Mouse (Mus musculus) midbrain, postnatal 0 days (tissue): ENCODE measurements at regions not wholly inside any gene's neighbourhood (a gene's known extent, or its start where the extent isn't known, plus 50 kb on each side); places are given as distances from the start of the nearest gene placed in this dataset.
"Not testable (repeated sequence)": the region's sequence is repeated elsewhere in the genome, so short reads cannot be mapped to it uniquely, and the experiment has no call there.

Experiments
- ATAC-seq: fragments of 200-750 bp; cut with Nextera tagmentation; 2 replicates; pipeline ENCODE4 v1.8.0; 2017; ENCODE audit warnings: moderate number of reproducible peaks, mild to moderate bottlenecking, moderate TSS enrichment, moderate library complexity; ENCODE audit not compliant: low FRiP score
- DNase-seq: peaks from one replicate; pipeline ENCODE4 v3.0.0-alpha.2; 2015; ENCODE audit warnings: low spot score
- H3K27ac ChIP-seq: fragments of 300-500 bp; sonication (generic); 2 replicates; pipeline ENCODE4 v1.5.1; 2014; ENCODE audit warnings: low read depth, mild to moderate bottlenecking, low read length, mixed read lengths
- H3K27me3 ChIP-seq: fragments of 300-500 bp; sonication (generic); 2 replicates; pipeline ENCODE4 v1.6.1; 2014; ENCODE audit warnings: low read length, control low read depth, mixed read lengths; ENCODE audit not compliant: insufficient read depth
- H3K36me3 ChIP-seq: fragments of 300-500 bp; sonication (generic); 2 replicates; pipeline ENCODE4 v1.6.1; 2014; ENCODE audit warnings: low read length, control low read depth, mixed read lengths; ENCODE audit not compliant: insufficient read depth
- H3K4me1 ChIP-seq: fragments of 300-500 bp; sonication (generic); 2 replicates; pipeline ENCODE4 v1.6.1; 2014; ENCODE audit warnings: mild to moderate bottlenecking, control low read depth, antibody characterized with exemption, low read length, mixed read lengths; ENCODE audit not compliant: insufficient read depth
- H3K4me2 ChIP-seq: fragments of 300-500 bp; sonication (generic); 2 replicates; pipeline ENCODE4 v1.6.1; 2014; ENCODE audit warnings: low read depth, mild to moderate bottlenecking, low read length, mixed read lengths; ENCODE audit not compliant: poor library complexity, severe bottlenecking
- H3K4me3 ChIP-seq: fragments of 300-500 bp; sonication (generic); 2 replicates; pipeline ENCODE4 v1.5.1; 2014; ENCODE audit warnings: low read depth, mild to moderate bottlenecking, low read length, moderate library complexity
- H3K9ac ChIP-seq: fragments of 300-500 bp; sonication (generic); replicated peaks from 2 replicates; pipeline ENCODE4 v1.6.1; 2014; ENCODE audit warnings: mild to moderate bottlenecking, low read length, moderate library complexity, mixed read lengths; ENCODE audit not compliant: poor library complexity, severe bottlenecking
- H3K9me3 ChIP-seq: fragments of 300-500 bp; sonication (generic); 2 replicates; pipeline ENCODE4 v1.6.1; 2016; ENCODE audit warnings: low read length, control low read depth
- CTCF ChIP-seq: IDR thresholded peaks from 2 replicates; pipeline ENCODE4 v1.5.1; 2016; ENCODE audit warnings: antibody characterized with exemption, mild to moderate bottlenecking
- WGBS: fragments of 180-500 bp; shearing (Covaris S2); extraction: QIAGEN DNeasy Blood & Tissue Kit; methylation state at CpG from one replicate; pipeline ENCODE4 v1.1.7; 2014; 5-methylcytosine and 5-hydroxymethylcytosine counted together

GRCm38 (mm10) chr8:103751161-103751560, 350.3 kb upstream of the Cdh5 start:
- Histone ChIP-seq H3K4me1 (no peaks in the 10 kb centered on the region; the same call in 1 of the 2 replicates), H3K9ac (no peak overlapping the region), H3K27ac (no peak overlapping the region), H3K4me2 (no peak overlapping the region), H3K4me3 (no peak overlapping the region), H3K36me3 (no peaks in the 10 kb centered on the region), H3K9me3 (no peaks in the 10 kb centered on the region), H3K27me3 (no peaks in the 10 kb centered on the region)
- ATAC-seq: no peak
- WGBS: 63% methylated on average over 2 of the region's 2 CpGs
- no peak for TF ChIP-seq CTCF
- no peak for DNase-seq

GRCm38 (mm10) chr8:103763821-103764220, 337.6 kb upstream of the Cdh5 start:
- no peak for ATAC-seq
- H3K4me2 ChIP-seq: no peak overlapping the region
- H3K9ac ChIP-seq: no peak overlapping the region
- no peaks in the 10 kb centered on the region for H3K27me3 ChIP-seq
- no peaks in the 10 kb centered on the region for H3K36me3 ChIP-seq
- no peak for TF ChIP-seq CTCF
- H3K9me3 ChIP-seq: peaks cover 6% of the 10 kb centered on the region; the same call in 1 of the 2 replicates
- no peaks in the 10 kb centered on the region for H3K4me1 ChIP-seq
- WGBS: 74% methylated on average over 1 of the region's 1 CpGs
- H3K4me3 ChIP-seq: no peak overlapping the region
- DNase-seq: no peak
- H3K27ac ChIP-seq: no peak overlapping the region

GRCm38 (mm10) chr8:103779658-103780057, 321.8 kb upstream of the Cdh5 start:
- no peak overlapping the region for H3K4me2 ChIP-seq

GRCm38 (mm10) chr8:103788308-103788707, 313.1 kb upstream of the Cdh5 start:
- no peak overlapping the region for H3K4me2 ChIP-seq
- no peak for ATAC-seq
- no peak overlapping the region for H3K4me3 ChIP-seq
- H3K36me3 ChIP-seq: no peaks in the 10 kb centered on the region
- no peaks in the 10 kb centered on the region for H3K27me3 ChIP-seq
- no peak for DNase-seq
- WGBS: 71% methylated on average over 3 of the region's 3 CpGs
- H3K9ac ChIP-seq: no peak overlapping the region
- no peaks in the 10 kb centered on the region for H3K4me1 ChIP-seq
- no peaks in the 10 kb centered on the region for H3K9me3 ChIP-seq
- TF ChIP-seq CTCF: no peak
- no peak overlapping the region for H3K27ac ChIP-seq

More at GRCm38 (mm10) chr8:103779658-103780057, 321.8 kb upstream of the Cdh5 start:
- no peak overlapping the region for H3K4me3 ChIP-seq
- no peaks in the 10 kb centered on the region for H3K9me3 ChIP-seq
- H3K27me3 ChIP-seq: no peaks in the 10 kb centered on the region
- 90% methylated on average over 6 of the region's 6 CpGs for WGBS
- no peak for DNase-seq
- H3K9ac ChIP-seq: no peak overlapping the region
- no peaks in the 10 kb centered on the region for H3K4me1 ChIP-seq
- H3K27ac ChIP-seq: no peak overlapping the region
- H3K36me3 ChIP-seq: no peaks in the 10 kb centered on the region
- TF ChIP-seq CTCF: no peak
- no peak for ATAC-seq

GRCm38 (mm10) chr8:103793331-103793730, 308.1 kb upstream of the Cdh5 start:
- no peak for DNase-seq
- Histone ChIP-seq H3K4me2 (no peak overlapping the region), H3K36me3 (no peaks in the 10 kb centered on the region), H3K9ac (no peak overlapping the region), H3K4me3 (no peak overlapping the region), H3K27me3 (no peaks in the 10 kb centered on the region), H3K4me1 (no peaks in the 10 kb centered on the region), H3K9me3 (no peaks in the 10 kb centered on the region), H3K27ac (no peak overlapping the region)
- no peak for TF ChIP-seq CTCF
- WGBS: 88% methylated on average over 1 of the region's 1 CpGs
- no peak for ATAC-seq

GRCm38 (mm10) chr8:103798630-103799029, 302.8 kb upstream of the Cdh5 start:
- 100% methylated on average over 2 of the region's 2 CpGs for WGBS
- H3K27ac ChIP-seq, DNase-seq, H3K27me3 ChIP-seq, H3K36me3 ChIP-seq, H3K9ac ChIP-seq, H3K9me3 ChIP-seq, H3K4me2 ChIP-seq, ATAC-seq, H3K4me1 ChIP-seq, H3K4me3 ChIP-seq: not testable (repeated sequence)
